Mouse (Mus musculus) layer of hippocampus, postnatal 36 days (tissue): ENCODE results near the gene T2. TPM values are rescaled to one million over a fixed set of nuclear protein-coding genes. Genes with fewer than 3 reads are reported as not detected.
A peak's percentile ranks its signal among the peaks of the same experiment; 100 is the strongest.
"Not testable (repeated sequence)": the region's sequence is repeated elsewhere in the genome, so short reads cannot be mapped to it uniquely, and the experiment has no call there.

Source experiments
- DNase-seq, 2 experiments: peaks; one replicate each; pipeline ENCODE4 v3.0.0; 2022
- total RNA-seq, 2 experiments: library from RNA; stranded (reverse); gene quantifications; 2 replicates each; pipeline ENCODE4 v1.2.3; 2021

Gene T2
- total RNA-seq: under 1 TPM; 0.27 to 0.73 TPM

DNA sequence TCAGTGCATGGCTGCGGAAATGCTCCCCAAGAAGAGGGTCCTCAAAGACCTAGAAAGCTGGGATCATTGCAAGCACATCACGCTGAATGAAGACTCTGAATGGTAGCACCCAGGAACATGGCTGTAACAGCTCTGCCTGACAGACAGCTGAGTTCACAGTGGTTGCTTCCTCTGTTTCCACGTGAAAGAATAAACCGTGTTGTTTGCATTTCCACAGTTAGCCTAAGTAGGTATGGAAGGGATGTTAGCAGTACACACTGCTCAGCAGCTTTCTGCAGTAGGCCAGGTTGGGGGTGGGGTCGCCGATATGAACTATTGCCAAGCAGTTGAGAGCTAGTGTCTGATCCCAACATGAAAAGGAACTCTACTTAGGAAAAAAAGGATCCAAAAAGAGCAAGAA is at the start of gene T2:
TSS of gene T2 (plus strand) at position 301 of the 400 bp plus-strand sequence.
- DNase-seq: no peak

DNA sequence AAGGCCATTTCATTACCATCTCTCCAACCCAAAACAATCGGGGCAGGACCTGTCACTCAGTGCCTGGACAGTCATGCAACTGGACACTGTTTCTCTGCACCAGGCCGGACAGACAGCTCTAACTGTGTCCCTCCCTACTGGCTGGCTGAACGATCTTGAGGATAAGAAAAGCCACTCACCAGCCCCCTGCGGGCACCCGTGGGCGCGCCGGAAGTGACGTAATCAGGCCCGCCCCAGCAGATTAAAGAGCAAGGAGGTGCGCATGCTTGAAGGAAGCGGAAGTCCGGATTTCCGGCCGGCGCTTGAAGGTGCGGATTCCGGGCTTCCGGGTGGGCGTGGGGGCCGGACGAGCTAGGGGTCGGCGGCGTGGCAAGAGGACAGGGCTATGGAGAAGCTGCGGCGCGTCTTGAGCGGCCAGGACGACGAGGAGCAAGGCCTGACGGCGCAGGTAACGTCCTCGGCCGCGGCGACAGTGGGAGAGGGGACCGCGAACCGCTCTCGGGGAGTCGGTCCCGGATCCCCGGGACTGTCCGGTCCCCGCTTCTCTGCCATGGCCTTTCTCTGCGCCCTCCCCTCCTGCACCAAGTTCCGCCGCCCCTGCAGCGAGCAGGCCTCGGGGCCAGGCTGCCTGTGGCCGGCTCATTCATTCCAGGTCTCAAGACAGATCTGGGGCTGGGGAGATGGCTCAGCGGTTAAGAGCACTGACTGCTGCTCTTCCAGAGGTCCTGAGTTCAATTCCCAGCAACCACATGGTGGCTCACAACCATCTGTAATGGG is 44.8 kb upstream of the T2 start, which contains the start of gene Sft2d1:
TSS of gene Sft2d1 (plus strand) at position 265 of the 777 bp plus-strand sequence.
- peak; percentile 97 to 98 for DNase-seq

DNA sequence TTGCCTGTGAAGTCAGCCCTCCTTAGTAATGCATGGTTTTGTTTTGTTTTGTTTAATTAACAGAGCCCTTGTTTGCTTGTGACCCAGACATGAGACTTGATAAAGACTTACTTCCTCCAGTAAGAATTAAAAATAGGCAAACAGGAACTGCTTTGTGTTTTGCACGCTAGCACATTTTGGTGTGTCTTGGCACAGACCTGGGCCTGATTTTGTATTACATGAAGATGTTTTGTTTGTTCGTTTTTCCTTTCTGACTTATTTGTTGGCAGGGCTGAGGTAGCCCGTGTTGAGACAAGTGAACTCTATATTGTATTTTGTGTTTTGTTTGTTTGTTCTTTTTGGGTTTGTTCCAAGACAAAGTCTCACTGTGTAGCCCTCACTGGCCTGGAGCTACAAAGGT is 44.0 kb upstream of the T2 start:
- no peak for DNase-seq

DNA sequence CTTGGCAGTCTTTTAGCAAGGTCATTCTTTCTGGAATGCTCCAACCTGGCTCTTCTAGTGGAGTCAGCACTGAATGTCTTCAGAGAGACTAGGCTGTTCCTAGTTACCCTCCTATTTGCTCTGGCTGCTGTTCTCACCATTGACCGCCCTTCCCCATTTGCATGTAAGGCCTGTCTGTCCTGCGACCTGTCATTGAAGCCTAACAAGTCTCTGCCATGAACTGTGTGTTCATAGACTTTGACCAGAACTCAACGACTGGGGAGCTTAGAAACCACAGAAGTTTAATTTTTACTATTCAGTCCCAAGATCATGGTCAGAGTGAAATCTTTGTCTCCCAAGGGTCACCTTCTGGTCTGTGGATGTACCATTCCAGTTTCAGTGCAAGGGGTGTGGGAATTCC is 41.8 kb upstream of the T2 start:
- no peak for DNase-seq

DNA sequence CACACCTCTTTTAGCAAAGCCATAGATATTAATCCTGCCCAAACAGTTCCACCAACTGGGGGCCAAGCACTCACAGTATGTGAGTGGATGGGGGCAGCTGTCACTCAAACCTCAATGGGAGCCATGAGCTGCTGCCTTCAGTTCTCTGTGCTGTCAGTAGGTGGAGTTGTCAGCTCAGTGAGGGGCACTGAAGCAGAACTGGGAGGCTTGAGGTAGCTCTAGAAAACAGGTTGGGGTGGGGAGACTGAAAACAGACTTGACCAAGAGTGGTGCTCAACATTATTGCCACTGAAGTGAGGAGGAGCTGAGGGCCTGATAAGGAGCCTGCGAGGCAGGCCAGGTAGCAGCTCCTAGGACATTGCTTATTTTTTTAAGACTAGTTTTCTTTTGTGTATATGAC is 39.5 kb upstream of the T2 start:
- DNase-seq: peak in 1 of 2 experiments; percentile 26

DNA sequence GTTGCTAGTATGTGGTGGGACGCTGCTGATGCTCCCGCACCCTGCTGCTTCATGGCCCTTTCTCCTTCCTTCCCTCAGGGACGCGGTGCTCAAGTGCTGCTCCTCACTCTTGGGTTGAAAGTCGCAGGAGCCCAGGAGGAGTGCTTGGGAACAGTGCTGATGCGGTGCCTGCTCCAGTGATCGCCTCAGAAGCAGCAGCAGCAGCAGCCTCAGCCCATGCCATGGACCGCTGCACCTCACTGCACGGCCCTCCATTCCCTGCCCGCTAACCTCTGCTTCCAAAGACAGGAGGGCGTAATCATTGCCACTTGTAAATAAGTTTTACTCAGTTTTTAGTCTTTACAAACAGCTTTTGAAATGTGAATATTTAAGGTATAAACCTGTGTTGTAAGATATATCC is 28.9 kb upstream of the T2 start:
- not testable (repeated sequence) for DNase-seq

DNA sequence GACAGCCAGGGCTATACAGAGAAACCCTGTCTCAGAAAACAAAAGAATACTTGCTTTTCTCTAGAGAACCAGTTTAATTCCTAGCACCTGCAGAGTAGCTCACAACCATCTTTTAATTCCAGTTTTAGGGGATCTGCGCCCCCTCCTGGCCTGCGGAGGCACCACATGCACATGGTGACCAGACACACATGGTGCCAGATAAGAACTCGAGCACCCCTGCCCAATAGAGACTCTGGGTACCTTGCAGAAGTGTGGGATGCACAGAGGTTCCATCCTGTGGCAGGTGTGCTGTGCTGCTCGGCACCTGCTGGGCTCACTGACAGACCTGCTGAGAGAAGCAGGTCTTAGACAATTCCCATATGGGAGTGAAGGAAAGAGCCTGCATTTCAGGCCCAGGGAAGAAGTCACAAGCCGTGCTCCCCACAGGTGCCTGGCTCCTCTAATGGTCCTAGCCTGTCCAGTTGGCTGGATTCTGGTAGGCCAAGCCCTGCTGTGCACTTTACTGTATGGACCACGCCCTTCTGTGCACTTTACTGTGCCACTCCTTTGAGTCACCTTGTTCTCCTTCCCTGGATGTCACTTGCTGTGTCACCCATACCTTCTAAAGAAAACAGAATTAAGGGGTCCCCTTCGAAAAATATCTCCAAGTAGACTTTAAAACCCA is 27.1 kb upstream of the T2 start:
- DNase-seq: no peak

DNA sequence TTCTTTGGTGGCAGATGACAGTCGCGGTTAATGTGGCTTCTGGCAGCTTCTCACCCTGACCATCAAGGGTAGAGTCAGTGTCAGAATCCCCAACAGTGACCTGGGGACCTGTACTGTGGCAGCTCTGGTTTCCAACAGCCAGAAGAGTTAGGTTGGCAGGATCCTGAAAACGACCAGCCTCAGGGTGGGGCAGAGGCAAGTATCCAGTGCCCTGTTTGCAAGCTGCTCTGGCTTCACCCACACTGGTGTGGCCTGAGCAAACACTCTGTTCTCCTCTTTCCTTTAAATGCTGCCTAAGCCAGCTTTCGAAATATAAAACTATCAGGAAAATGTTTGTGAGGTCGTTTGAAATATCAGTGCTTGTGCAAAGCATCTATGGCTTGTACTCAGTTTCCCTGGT is 25.2 kb upstream of the T2 start:
- DNase-seq: no peak

DNA sequence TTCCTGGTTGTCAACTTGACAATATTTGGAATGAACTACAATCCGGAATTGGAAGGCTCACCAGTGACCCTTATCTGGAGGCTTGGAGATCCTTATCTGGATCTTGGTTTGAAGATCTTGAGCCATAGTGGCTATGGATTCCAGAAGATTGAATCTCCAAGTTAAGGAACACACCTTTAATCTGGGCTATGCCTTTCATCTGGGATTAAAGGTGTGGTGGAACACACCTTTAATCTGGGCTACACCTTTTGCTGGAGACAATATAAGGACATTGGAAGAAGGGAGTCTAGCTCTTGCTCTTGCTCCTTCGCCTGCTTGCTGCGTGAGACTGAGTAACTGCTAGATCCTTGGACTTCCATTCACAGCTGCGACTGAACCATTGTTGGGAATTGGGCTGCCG is 18.6 kb upstream of the T2 start, which contains the start of gene Prr18:
TSS of gene Prr18 (plus strand) at position 301 of the 400 bp plus-strand sequence.
- not testable (repeated sequence) for DNase-seq

DNA sequence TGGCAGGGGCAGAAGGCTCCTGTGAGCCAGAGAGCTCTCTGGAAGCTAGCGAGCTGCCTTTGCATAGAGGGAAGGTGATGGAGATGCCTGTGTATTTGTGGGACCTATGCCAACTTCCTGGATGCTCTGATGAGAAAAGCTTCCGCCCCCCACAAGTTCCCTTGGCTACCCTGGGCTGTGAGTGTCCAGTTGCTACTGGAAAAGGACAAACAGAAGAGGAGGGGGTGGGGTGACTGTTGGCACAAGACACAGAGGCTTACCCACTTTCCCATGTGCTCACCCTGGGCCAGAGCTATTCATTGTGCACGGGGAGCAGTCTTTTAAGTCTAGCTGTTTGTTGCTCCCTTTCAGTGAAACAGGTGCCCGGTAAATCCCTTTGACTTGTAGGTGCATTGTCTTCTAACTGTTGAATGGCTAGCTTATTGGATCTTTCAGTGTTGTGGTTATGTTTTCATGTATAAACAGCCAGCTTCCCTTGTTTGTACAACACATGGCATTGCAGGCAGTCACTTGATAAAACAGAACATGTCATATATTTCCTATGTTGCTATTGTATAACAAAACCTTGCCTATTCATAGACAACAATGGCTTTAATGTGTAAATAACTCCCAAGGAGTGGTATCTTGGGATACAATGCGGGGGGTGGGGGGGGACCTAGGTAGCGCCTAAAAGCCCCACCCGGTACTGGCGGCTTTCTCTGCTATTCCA is 16.0 kb upstream of the T2 start:
- no peak for DNase-seq

DNA sequence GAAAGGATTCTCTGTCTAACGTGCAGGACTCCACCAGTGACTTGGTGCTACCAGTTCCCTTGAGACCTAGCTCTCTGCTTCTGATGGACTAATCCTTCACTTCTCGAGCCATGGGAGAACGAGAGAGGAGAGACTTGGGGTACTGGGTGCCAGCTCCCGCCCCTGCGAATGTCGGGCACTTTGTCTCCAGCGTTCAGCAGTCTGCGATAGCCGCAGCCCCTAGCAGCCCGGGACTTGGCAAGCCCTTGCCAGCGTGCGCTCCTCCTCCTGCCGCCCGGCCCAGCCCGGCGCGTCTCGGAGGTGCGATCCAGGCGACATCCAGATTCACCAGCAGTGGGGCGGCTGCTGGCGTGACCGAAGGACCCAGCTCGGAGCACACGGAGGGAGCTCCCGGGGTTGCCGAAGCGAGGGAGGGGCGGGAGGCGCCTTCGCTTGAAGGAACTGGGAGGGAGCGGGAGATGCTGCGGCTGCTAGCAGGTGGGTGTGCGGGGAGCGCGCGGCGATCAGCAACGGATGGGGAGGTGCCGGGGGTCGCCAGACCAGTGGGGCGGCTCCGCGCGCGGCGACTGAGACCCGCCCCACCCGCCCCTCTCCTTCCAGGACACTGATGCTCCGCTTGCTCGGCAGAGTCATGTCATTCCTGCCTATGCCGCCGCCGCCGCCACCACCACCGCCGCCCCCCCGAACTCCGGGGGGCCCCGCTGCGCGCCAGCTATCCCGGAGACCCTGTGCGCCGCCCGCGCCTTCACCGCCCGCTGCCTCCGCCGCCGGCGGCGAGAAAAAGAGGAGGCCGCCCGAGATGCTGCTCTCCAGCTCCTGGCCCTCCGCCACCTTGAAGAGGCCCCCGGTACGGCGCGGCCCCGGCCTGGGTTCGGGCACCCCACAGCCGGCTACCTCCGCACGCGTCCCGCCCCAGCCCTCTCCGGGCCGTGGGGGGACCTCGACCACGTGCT is 15.1 kb upstream of the T2 start:
- peak; percentile 62 to 66 for DNase-seq

DNA sequence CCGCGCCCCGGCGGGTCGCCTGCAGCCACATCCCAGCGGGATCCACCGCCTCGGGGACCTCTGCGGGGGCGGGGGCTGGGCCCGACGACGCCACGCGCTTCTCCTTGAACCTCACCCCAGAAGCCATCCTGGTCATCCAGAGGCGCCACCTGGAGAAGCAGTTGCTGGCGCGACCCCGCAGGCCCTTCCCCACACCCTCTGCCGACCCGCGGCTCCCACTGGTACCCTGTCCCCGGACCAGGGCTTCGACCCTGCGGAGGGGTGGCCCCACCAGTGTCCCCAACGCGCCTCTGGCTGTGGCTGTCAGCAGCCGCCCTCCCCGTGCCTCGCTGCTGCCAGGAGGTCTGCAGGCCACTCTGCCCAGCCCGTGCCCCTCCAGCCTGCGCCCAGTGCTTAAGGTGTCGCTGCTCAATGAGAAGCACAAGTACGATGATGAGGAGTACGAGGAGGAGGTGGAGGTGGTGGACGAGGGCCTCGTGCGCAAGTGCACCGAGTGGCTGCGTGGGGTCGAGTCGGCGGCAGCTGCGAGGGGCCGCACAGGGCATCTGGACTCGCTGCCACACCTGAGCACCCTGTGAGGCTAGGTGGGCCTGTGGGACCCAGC is 14.3 kb upstream of the T2 start:
- no peak for DNase-seq

DNA sequence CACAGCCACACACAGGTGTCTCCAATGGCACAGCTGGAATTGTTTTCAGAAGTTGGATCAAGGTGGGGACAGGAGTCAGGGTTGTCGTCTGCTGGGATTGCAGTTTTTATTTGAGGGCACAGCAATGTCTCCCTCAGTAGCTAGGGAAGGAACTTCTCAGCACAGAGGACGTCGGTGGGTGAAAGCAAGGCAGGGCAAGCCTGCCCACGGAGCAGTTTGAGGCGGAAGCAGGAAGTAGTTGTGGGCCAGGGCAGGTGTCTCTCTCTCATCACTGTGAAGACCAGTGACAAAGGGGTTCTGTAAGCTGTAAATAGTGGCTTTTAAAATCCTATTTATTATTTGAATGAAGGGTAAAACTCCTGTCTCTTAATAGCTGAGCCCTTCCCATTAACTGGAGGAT is 13.1 kb upstream of the T2 start:
- no peak for DNase-seq

DNA sequence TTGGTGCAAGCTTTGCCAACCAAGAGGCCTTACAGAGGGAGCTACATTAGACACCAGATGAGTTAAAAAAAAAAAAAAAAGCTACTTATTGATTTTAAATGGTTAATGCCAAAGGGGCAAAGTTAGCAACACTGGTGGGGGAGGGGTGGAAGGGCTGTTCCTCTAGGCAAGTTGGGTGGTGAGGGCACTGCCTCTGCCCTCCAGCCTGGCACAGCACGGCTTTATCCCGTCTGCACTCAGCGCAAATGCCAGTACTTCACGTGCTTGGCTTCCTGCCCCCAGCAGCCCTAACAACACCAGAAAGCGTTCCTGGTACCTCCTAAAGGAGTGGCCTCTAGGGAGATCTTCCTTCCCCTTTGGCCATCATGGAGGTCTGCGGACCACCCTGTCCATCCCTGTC is 12.4 kb upstream of the T2 start:
- peak in 1 of 2 experiments; percentile 30 for DNase-seq

DNA sequence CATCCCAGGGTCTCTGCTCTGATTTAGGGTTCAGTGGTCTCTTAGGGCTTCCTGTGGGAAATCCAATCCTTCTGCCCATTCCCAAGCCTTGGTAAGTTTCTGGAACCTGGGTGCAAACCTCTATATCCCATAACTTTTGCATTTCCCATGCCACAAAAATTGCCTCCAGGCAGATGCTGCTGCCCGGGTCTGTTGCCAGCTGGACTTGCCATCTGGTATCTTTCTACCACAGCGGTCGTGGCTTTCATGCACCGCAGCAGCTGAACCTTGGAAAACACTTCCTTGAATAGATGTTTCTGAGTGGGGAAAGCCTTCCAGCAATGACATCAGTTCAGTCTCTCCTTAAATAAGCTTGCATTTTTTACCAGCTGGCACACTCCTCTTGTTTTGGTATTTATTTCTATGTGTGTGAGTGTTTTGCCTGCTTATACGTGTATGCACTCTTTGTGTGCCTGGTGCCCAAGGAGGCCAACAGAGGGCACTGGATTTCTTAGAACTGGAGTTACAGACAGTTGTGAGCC is 8.0 kb upstream of the T2 start:
- DNase-seq: no peak

DNA sequence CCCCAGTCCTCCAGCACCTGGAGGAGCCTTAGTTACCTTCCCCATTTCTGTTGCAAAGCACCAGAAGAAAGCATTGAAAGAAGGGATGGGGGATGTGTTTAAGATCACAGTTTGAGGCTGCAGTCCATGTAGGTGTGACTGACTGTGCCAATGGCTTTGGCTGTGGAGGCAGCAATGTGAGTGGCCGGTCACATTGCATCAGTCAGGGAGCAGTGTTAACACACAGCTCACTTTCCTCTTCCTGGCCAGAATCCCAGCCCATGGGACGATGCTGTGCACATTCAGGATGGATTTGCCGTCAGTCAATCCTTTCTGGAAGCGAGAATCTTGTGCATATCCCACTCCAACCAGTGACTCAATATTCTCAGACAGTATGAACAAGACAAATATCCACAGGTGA is 6.9 kb upstream of the T2 start:
- no peak for DNase-seq

DNA sequence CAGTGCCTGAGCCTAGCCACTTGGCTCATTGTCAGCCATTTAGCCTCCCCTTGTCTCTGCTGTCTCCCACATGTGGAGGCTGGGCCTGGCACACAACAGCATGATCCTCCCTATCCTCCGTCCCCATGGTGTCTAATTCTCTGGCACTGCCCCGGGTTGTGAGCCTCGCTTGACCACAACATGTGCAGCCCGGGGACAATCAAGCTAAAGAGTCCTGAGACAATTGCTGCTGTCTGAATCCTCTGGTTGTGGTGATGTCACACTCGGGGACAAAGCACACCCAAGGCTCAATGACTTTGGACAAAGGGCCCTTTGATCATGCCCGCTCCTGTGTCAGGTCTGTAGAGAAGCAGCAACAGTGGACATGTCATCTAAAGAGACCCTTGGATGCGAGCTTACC is 4.7 kb upstream of the T2 start:
- peak in 1 of 2 experiments; percentile 50 for DNase-seq

DNA sequence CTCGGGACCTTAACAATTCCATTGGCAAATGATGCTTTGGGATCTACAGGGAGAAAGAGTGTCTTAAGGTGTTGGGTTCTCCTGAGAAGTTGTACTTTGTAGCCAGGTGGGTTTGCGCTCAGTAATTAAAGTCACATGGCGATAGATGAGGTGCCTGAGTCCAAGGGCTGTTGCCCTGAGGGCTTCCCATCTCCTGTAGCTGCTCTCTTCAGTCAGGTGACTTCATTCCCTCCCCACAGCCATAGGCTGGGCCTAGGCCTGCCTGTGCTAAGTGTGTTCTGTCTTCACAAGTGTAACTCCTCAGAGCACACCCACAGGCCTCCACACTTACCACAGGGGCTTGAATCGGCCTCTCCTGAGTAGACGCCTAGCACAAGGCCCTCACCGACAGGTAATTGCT is 1.7 kb downstream of the T2 start:
- no peak for DNase-seq

DNA sequence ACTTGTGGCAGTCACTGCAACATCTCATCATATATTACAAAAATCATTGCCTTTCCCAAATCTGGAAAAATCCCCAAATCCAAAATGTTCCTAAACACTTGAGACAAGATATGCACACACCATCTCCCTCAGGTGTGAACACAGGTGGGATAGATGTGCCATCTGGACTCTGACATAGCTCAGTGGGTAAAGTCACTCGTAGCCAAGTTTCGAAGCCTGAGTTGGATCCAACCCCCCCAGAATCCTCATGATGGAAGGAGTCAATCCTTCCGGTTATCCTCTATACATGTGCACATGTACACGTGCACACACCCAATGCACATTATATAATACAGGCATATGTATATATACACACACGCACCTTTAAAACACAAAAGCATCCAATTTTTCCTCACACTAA is 5.1 kb downstream of the T2 start:
- no peak for DNase-seq

DNA sequence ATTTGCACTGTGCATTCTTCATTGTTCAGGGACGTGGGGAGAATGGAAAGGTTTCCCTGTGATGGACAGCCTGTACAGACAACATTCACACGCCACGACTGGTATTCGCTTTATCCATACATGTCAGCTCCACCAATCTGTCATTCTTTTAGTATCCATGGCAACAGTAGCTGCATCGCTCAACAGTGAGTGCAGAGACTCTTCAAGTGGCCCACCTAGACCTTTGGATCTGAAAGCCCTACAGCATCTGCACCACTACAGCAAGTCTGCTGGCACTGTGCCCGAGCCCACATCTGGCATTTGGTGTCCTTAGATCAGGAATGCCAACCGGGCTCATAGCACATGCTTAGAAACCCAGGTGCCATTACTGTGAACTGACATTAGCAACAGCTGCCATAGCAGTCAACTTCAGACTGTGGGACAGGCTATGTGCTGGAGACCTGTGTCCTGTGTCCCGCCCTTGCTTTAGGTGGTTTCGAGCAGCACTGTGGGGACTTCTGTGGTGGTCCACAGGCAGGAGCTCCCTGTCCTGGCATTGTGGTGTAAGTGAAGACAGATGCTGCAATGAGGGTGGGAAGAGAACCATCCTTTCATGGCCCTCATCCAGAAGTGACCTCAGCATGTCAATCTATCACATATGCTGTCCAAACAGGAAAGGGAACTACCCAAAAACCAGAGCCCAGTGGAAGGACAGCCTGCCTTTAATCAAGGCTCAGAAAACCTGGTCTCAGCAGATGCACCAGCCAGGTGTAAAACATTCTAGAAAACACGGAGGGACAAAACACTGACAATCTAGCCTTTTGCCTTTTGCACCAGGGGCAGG is 5.7 kb downstream of the T2 start:
- DNase-seq: no peak
